Mouse (Mus musculus) adrenal gland, adult 18-20 months (tissue): Measurements from ENCODE around the gene Tfap2e. TPM values are rescaled to one million over a fixed set of nuclear protein-coding genes. Genes with fewer than 3 reads are reported as not detected.

Experiments used
- DNase-seq, 2 experiments: peaks; one replicate each; pipeline ENCODE4 v3.0.0; 2021 to 2022; ENCODE audit warnings: low spot score in 2 of 2
- total RNA-seq, 2 experiments: library from RNA; stranded (reverse); gene quantifications; 1 replicate in 1 of 2; 2 replicates in 1 of 2; pipeline ENCODE4 v1.2.3; 2021

Gene Tfap2e
- total RNA-seq, 2 experiments from 2014 or later = not detected

GRCm38 (mm10) chr4:126707439-126707826 is 28.6 kb downstream of the Tfap2e start:
- DNase-seq = no peak

GRCm38 (mm10) chr4:126706630-126707438 is 29.2 kb downstream of the Tfap2e start:
- DNase-seq = no peak

GRCm38 (mm10) chr4:126696908-126697307 is 39.1 kb downstream of the Tfap2e start:
- DNase-seq = no peak

- no peak for DNase-seq
These were observed 43.0 kb downstream of the Tfap2e start for GRCm38 (mm10) chr4:126693021-126693420.

GRCm38 (mm10) chr4:126689457-126689856 is 46.6 kb downstream of the Tfap2e start:
- no peak for DNase-seq

GRCm38 (mm10) chr4:126683084-126683483 is 53.0 kb downstream of the Tfap2e start:
- no peak for DNase-seq

GRCm38 (mm10) chr4:126682298-126682697 is 53.7 kb downstream of the Tfap2e start:
- DNase-seq = no peak

- peak; percentile 100 for DNase-seq
These were observed 58.7 kb downstream of the Tfap2e start, which contains the start of gene Psmb2 for GRCm38 (mm10) chr4:126677054-126678003. Gene Psmb2 (plus strand): TSS chr4:126677630.

GRCm38 (mm10) chr4:126667075-126667474 is 69.0 kb downstream of the Tfap2e start:
- no peak for DNase-seq

Other genes with a start within 250 kb of the Tfap2e start
- 1 to 10 TPM; 4.8 to 5.1 TPM for gene Ago4, start 202.8 kb downstream of the Tfap2e start, total RNA-seq
- gene Clspn, start 179.3 kb downstream of the Tfap2e start, total RNA-seq = under 1 TPM; 0.54 to 0.96 TPM
- gene 5730409E04Rik, start 126.4 kb downstream of the Tfap2e start, total RNA-seq = 10 to 100 TPM; 10.4 to 10.5 TPM
- gene Psmb2, start 58.6 kb downstream of the Tfap2e start, total RNA-seq = 100 to 1,000 TPM; 161 to 163 TPM
- gene Ncdn, start 17.2 kb upstream of the Tfap2e start, total RNA-seq = 10 to 100 TPM; 32.6 to 34.3 TPM
- gene AU040320, start 17.3 kb upstream of the Tfap2e start, total RNA-seq = 10 to 100 TPM; 33.9 to 39.0 TPM
- gene Zmym4, start 231.9 kb upstream of the Tfap2e start, total RNA-seq = 10 to 100 TPM; 29.3 to 32.5 TPM